Mouse (Mus musculus) small intestine, adult 2 months (tissue): ENCODE data around the gene Gm5460.

Source experiments
- CTCF ChIP-seq: fragments of 200-500 bp; IDR thresholded peaks from 2 replicates; pipeline ENCODE4 v1.5.1; 2012; ENCODE audit warnings: low read depth, mild to moderate bottlenecking, control low read depth, inconsistent platforms, low read length, moderate library complexity, mixed read lengths; ENCODE audit not compliant: insufficient replicate concordance, insufficient read length; ENCODE audit errors: extremely low read depth
- POLR2A ChIP-seq: fragments of 200-500 bp; IDR thresholded peaks from 2 replicates; pipeline ENCODE4 v1.6.1; 2012; ENCODE audit warnings: low read depth, mild to moderate bottlenecking, control low read depth, inconsistent platforms, low read length, moderate library complexity

GRCm38 (mm10) chr14:34000076-34000475 is 16.5 kb upstream of the Gm5460 start:
- TF ChIP-seq CTCF (no peak), POLR2A (no peak)
